Mouse (Mus musculus): ENCODE data around the gene Rsph10b.

The Rsph10b gene

GRCm38 (mm10) chr5:143936156-143936555 lies 3.3 kb downstream of the Rsph10b start:
- no peak for DNase-seq (ENCODE audit: inconsistent ontology term)

- no peak for DNase-seq (ENCODE audit: inconsistent ontology term)
Observed at GRCm38 (mm10) chr5:143941588-143941987, 8.8 kb downstream of the Rsph10b start.

- no peak for DNase-seq (ENCODE audit: inconsistent ontology term)
Observed at GRCm38 (mm10) chr5:143943231-143944125, 10.6 kb downstream of the Rsph10b start.

- no peak for DNase-seq (ENCODE audit: inconsistent ontology term)
Observed at GRCm38 (mm10) chr5:143948361-143948760, 15.5 kb downstream of the Rsph10b start.

- no peak for DNase-seq (ENCODE audit: inconsistent ontology term)
Observed at GRCm38 (mm10) chr5:143950016-143950415, 17.2 kb downstream of the Rsph10b start.

GRCm38 (mm10) chr5:143957101-143957500 lies 24.3 kb downstream of the Rsph10b start:
- DNase-seq (ENCODE audit: inconsistent ontology term): no peak

- DNase-seq (ENCODE audit: inconsistent ontology term): no peak
Observed at GRCm38 (mm10) chr5:143959551-143959950, 26.7 kb downstream of the Rsph10b start.

- DNase-seq (ENCODE audit: inconsistent ontology term): no peak
Observed at GRCm38 (mm10) chr5:143961176-143961575, 28.3 kb downstream of the Rsph10b start.

GRCm38 (mm10) chr5:143965586-143966345 lies 32.9 kb downstream of the Rsph10b start:
- DNase-seq (ENCODE audit: inconsistent ontology term): no peak

GRCm38 (mm10) chr5:143966671-143967070 lies 33.8 kb downstream of the Rsph10b start:
- DNase-seq (ENCODE audit: inconsistent ontology term): no peak

GRCm38 (mm10) chr5:143972628-143973027 lies 39.8 kb downstream of the Rsph10b start:
- DNase-seq (ENCODE audit: inconsistent ontology term): no peak

GRCm38 (mm10) chr5:143974931-143975630 lies 42.2 kb downstream of the Rsph10b start:
- peak; percentile 64 for DNase-seq (ENCODE audit: inconsistent ontology term)

GRCm38 (mm10) chr5:143975631-143975933 lies 42.7 kb downstream of the Rsph10b start:
- no peak for DNase-seq (ENCODE audit: inconsistent ontology term)

GRCm38 (mm10) chr5:143976232-143976631 lies 43.4 kb downstream of the Rsph10b start:
- DNase-seq (ENCODE audit: inconsistent ontology term): no peak

- DNase-seq (ENCODE audit: inconsistent ontology term): no peak
Observed at GRCm38 (mm10) chr5:143976726-143977431, 44.0 kb downstream of the Rsph10b start.

- DNase-seq (ENCODE audit: inconsistent ontology term): peak; percentile 16
Observed at GRCm38 (mm10) chr5:143980858-143981257, 48.0 kb downstream of the Rsph10b start.

GRCm38 (mm10) chr5:143982361-143982760 lies 49.5 kb downstream of the Rsph10b start:
- no peak for DNase-seq (ENCODE audit: inconsistent ontology term)

- no peak for DNase-seq (ENCODE audit: inconsistent ontology term)
Observed at GRCm38 (mm10) chr5:143985381-143985780, 52.5 kb downstream of the Rsph10b start.

- DNase-seq (ENCODE audit: inconsistent ontology term): no peak
Observed at GRCm38 (mm10) chr5:143987596-143987995, 54.8 kb downstream of the Rsph10b start.

GRCm38 (mm10) chr5:143989046-143989445 lies 56.2 kb downstream of the Rsph10b start:
- DNase-seq (ENCODE audit: inconsistent ontology term): no peak

- no peak for DNase-seq (ENCODE audit: inconsistent ontology term)
Observed at GRCm38 (mm10) chr5:143990086-143990485, 57.3 kb downstream of the Rsph10b start.

GRCm38 (mm10) chr5:143992661-143993060 lies 59.8 kb downstream of the Rsph10b start:
- no peak for DNase-seq (ENCODE audit: inconsistent ontology term)

Measured in Muller cell, postnatal 12 days (primary cell).